Mouse (Mus musculus) megakaryocyte, embryonic 14.5 days (primary cell): ENCODE data around the gene Rb1. TPM values are rescaled to one million over a fixed set of nuclear protein-coding genes. Genes with fewer than 3 reads are reported as not detected.

Source experiments
- H3K27me3 ChIP-seq: replicated peaks from 2 replicates; pipeline ENCODE3; 2012; ENCODE audit warnings: inconsistent platforms
- H3K36me3 ChIP-seq: replicated peaks from 2 replicates; pipeline ENCODE3; 2012; ENCODE audit warnings: low read length, inconsistent platforms, mixed read lengths
- H3K4me1 ChIP-seq: 2 replicates; pipeline ENCODE4 v1.6.1; 2012; ENCODE audit warnings: inconsistent platforms
- H3K4me3 ChIP-seq: replicated peaks from 2 replicates; pipeline ENCODE3; 2012; ENCODE audit warnings: moderate library complexity, mild to moderate bottlenecking, inconsistent platforms
- H3K9me3 ChIP-seq: 2 replicates; pipeline ENCODE4 v1.6.1; 2012; ENCODE audit warnings: inconsistent platforms
- FLI1 ChIP-seq: IDR thresholded peaks from 2 replicates; pipeline ENCODE4 v1.6.1; 2012; ENCODE audit warnings: low read length, inconsistent platforms, mixed read lengths
- GATA1 ChIP-seq: IDR thresholded peaks from 3 replicates; pipeline ENCODE4 v1.6.1; 2012; ENCODE audit warnings: mixed read lengths, low read length, inconsistent platforms, borderline replicate concordance
- polyA plus RNA-seq: library from polyadenylated mRNA; stranded (reverse); fragments of >175 nt; gene quantifications from 2 replicates; pipeline ENCODE4 v1.2.3, GENCODE M21; 2012; ENCODE audit warnings: low replicate concordance; ENCODE audit not compliant: insufficient read depth

The Rb1 gene
- polyA plus RNA-seq, 1 experiment, result 6.4 TPM

GRCm38 (mm10) chr14:73226346-73226745 lies 99.3 kb downstream of the Rb1 start:
- Histone ChIP-seq H3K27me3 (no peaks in the 10 kb centered on the region), H3K9me3 (no peaks in the 10 kb centered on the region), H3K36me3 (peaks cover 65% of the 10 kb centered on the region), H3K4me1 (peaks cover 58% of the 10 kb centered on the region), H3K4me3 (no peak overlapping the region)
- TF ChIP-seq GATA1 (no peak), FLI1 (no peak)

GRCm38 (mm10) chr14:73222316-73222970 lies 103.2 kb downstream of the Rb1 start:
- H3K4me1 ChIP-seq, result peaks cover 61% of the 10 kb centered on the region
- TF ChIP-seq GATA1 (no peak), FLI1 (no peak)
- H3K36me3 ChIP-seq, result peaks cover 56% of the 10 kb centered on the region
- H3K9me3 ChIP-seq, result no peaks in the 10 kb centered on the region
- H3K27me3 ChIP-seq, result no peaks in the 10 kb centered on the region
- no peak overlapping the region for H3K4me3 ChIP-seq

GRCm38 (mm10) chr14:73217062-73217461 lies 108.6 kb downstream of the Rb1 start:
- Histone ChIP-seq H3K4me1 (peaks cover 54% of the 10 kb centered on the region), H3K27me3 (no peaks in the 10 kb centered on the region), H3K36me3 (peaks cover 73% of the 10 kb centered on the region), H3K4me3 (no peak overlapping the region), H3K9me3 (no peaks in the 10 kb centered on the region)
- no peak for TF ChIP-seq FLI1
- TF ChIP-seq GATA1, result no peak

GRCm38 (mm10) chr14:73211477-73211876 lies 114.1 kb downstream of the Rb1 start:
- no peaks in the 10 kb centered on the region for H3K9me3 ChIP-seq
- peaks cover 37% of the 10 kb centered on the region for H3K4me1 ChIP-seq
- no peaks in the 10 kb centered on the region for H3K27me3 ChIP-seq
- TF ChIP-seq FLI1, result no peak
- H3K36me3 ChIP-seq, result peaks cover 85% of the 10 kb centered on the region
- no peak overlapping the region for H3K4me3 ChIP-seq

- TF ChIP-seq FLI1, result no peak
- TF ChIP-seq GATA1, result no peak
- peaks cover 27% of the 10 kb centered on the region for H3K4me1 ChIP-seq
Measured at GRCm38 (mm10) chr14:73210196-73210595, 115.4 kb downstream of the Rb1 start.

GRCm38 (mm10) chr14:73209262-73209661 lies 116.4 kb downstream of the Rb1 start:
- no peak for TF ChIP-seq FLI1
- no peak for TF ChIP-seq GATA1
- H3K27me3 ChIP-seq, result no peaks in the 10 kb centered on the region
- peaks cover 84% of the 10 kb centered on the region for H3K36me3 ChIP-seq
- peak overlapping the region; percentile 62 for H3K4me3 ChIP-seq
- H3K9me3 ChIP-seq, result no peaks in the 10 kb centered on the region
- peaks cover 31% of the 10 kb centered on the region for H3K4me1 ChIP-seq

More at GRCm38 (mm10) chr14:73210196-73210595, 115.4 kb downstream of the Rb1 start:
- Histone ChIP-seq H3K4me3 (no peak overlapping the region), H3K36me3 (peaks cover 84% of the 10 kb centered on the region), H3K27me3 (no peaks in the 10 kb centered on the region), H3K9me3 (no peaks in the 10 kb centered on the region)

- TF ChIP-seq GATA1, result no peak
- no peak for TF ChIP-seq FLI1
- Histone ChIP-seq H3K9me3 (no peaks in the 10 kb centered on the region), H3K27me3 (no peaks in the 10 kb centered on the region), H3K36me3 (peaks cover 93% of the 10 kb centered on the region), H3K4me1 (peaks cover 63% of the 10 kb centered on the region), H3K4me3 (no peak overlapping the region)
Measured at GRCm38 (mm10) chr14:73204016-73204415, 121.6 kb downstream of the Rb1 start.

GRCm38 (mm10) chr14:73201447-73201846 lies 124.2 kb downstream of the Rb1 start:
- TF ChIP-seq GATA1 (no peak), FLI1 (no peak)
- Histone ChIP-seq H3K36me3 (peaks cover 99% of the 10 kb centered on the region), H3K27me3 (no peaks in the 10 kb centered on the region), H3K4me1 (peaks cover 83% of the 10 kb centered on the region), H3K4me3 (no peak overlapping the region), H3K9me3 (no peaks in the 10 kb centered on the region)

- no peaks in the 10 kb centered on the region for H3K9me3 ChIP-seq
- TF ChIP-seq FLI1, result no peak
- TF ChIP-seq GATA1, result no peak
- H3K4me1 ChIP-seq, result peaks cover 73% of the 10 kb centered on the region
- no peaks in the 10 kb centered on the region for H3K27me3 ChIP-seq
- H3K4me3 ChIP-seq, result no peak overlapping the region
- peaks cover 96% of the 10 kb centered on the region for H3K36me3 ChIP-seq
Measured at GRCm38 (mm10) chr14:73199058-73199457, 126.6 kb downstream of the Rb1 start.

GRCm38 (mm10) chr14:73186875-73187274 lies 138.7 kb downstream of the Rb1 start:
- Histone ChIP-seq H3K36me3 (peaks cover 51% of the 10 kb centered on the region), H3K9me3 (no peaks in the 10 kb centered on the region), H3K4me1 (peaks cover 28% of the 10 kb centered on the region), H3K27me3 (no peaks in the 10 kb centered on the region), H3K4me3 (no peak overlapping the region)
- no peak for TF ChIP-seq FLI1
- TF ChIP-seq GATA1, result no peak
